Mouse (Mus musculus): ENCODE measurements at regions not wholly inside any gene's neighbourhood (a gene's known extent, or its start where the extent isn't known, plus 50 kb on each side); places are given as distances from the start of the nearest gene placed in this dataset.

DNA sequence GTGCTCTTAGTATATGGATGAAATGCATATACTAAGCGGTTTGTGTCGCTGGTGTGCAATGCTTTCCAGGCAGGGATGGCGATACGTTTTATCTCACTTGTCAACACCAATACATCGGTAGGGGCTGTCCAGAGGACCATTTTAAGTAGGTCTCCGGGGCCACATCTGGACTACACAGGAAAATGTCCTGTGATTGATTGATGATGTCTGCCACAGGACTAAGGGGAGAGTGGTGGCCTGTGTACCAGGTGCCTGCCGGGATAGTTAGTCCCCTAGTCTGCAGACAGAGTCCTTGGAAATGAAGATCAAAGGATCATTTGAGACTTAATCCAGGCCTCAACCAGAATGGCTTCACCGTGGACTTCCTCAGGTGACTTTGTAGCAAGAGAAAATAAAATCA lies 460.6 kb downstream of the Bnc2 start:
- TF ChIP-seq CTCF (conservative IDR thresholded peaks at IDR 0.05 in 1 of 2, IDR thresholded peaks at IDR 0.05 in 1 of 2; ENCODE audit: low read depth in 2 of 2, low read length in 2 of 2) (no peak), ETS1 (conservative IDR thresholded peaks at IDR 0.05; ENCODE audit: low read depth, low read length) (no peak), EP300 (IDR thresholded peaks at IDR 0.05; ENCODE audit: low read length) (no peak), TBP (conservative IDR thresholded peaks at IDR 0.05; ENCODE audit: low read depth, low read length) (no peak), MXI1 (IDR thresholded peaks at IDR 0.05; ENCODE audit: low read depth, low read length) (no peak)
